Mouse (Mus musculus) CH12.LX (cell line): Measurements from ENCODE around the gene Maco1. TPM values are rescaled to one million over a fixed set of nuclear protein-coding genes. Genes with fewer than 3 reads are reported as not detected.

Experiments used
- DNase-seq: peaks from one replicate; pipeline ENCODE4 v3.0.0-alpha.2; 2013; ENCODE audit errors: extremely low read depth
- H3K27ac ChIP-seq: 2 replicates; pipeline ENCODE4 v1.5.1; 2012; ENCODE audit warnings: low read depth, mild to moderate bottlenecking, control low read depth, moderate library complexity; ENCODE audit not compliant: insufficient read depth
- H3K27me3 ChIP-seq: replicated peaks from 2 replicates; pipeline ENCODE3; 2012; ENCODE audit warnings: inconsistent platforms
- H3K36me3 ChIP-seq, 2 experiments: replicated peaks in 1 of 2; 2 replicates each; pipeline versions ENCODE3 to v1.6.1; 2012; ENCODE audit warnings: inconsistent platforms in 1 of 2, low read length in 1 of 2, mild to moderate bottlenecking in 1 of 2, mixed read lengths in 1 of 2, moderate library complexity in 1 of 2; ENCODE audit not compliant: control insufficient read depth in 1 of 2, insufficient read depth in 1 of 2
- H3K4me1 ChIP-seq, 2 experiments: 2 replicates each; pipeline ENCODE4 v1.6.1; 2012; ENCODE audit warnings: inconsistent platforms in 1 of 2, moderate library complexity in 1 of 2; ENCODE audit not compliant: insufficient read depth in 2 of 2, control insufficient read depth in 1 of 2
- H3K4me2 ChIP-seq: 2 replicates; pipeline ENCODE4 v1.6.1; 2012; ENCODE audit warnings: low read depth, mild to moderate bottlenecking, control low read depth; ENCODE audit not compliant: poor library complexity, insufficient read depth, severe bottlenecking
- H3K4me3 ChIP-seq, 3 experiments: fragments of 150-350 bp in 1 of 3; sonication (generic) in 1 of 3; replicated peaks in 1 of 3; 2 replicates each; pipeline versions ENCODE3 to v1.5.1; 2011 to 2012; ENCODE audit warnings: low read depth in 2 of 3, low read length in 2 of 3, mild to moderate bottlenecking in 2 of 3, moderate library complexity in 2 of 3, control low read depth in 1 of 3, improper control_type of control experiment in 1 of 3, inconsistent platforms in 1 of 3, mixed read lengths in 1 of 3; ENCODE audit not compliant: poor library complexity in 1 of 3
- H3K79me2 ChIP-seq: replicated peaks from 2 replicates; pipeline ENCODE4 v1.6.1; 2012; ENCODE audit warnings: mild to moderate bottlenecking, moderate library complexity; ENCODE audit not compliant: control insufficient read depth, poor library complexity, insufficient read depth, severe bottlenecking; ENCODE audit errors: extremely low read depth
- H3K9ac ChIP-seq: 2 replicates; pipeline ENCODE4 v1.6.1; 2012; ENCODE audit warnings: low read depth, mild to moderate bottlenecking, control low read depth, moderate library complexity; ENCODE audit not compliant: insufficient read depth
- H3K9me3 ChIP-seq: replicated peaks from 2 replicates; pipeline ENCODE3; 2012; ENCODE audit warnings: low read length, inconsistent platforms, mixed read lengths
- BHLHE40 ChIP-seq: IDR thresholded peaks from 2 replicates; pipeline ENCODE4 v1.6.1; 2011; ENCODE audit warnings: mild to moderate bottlenecking, low read depth, low read length, improper control_type of control experiment
- CTCF ChIP-seq, 2 experiments: IDR thresholded peaks in 1 of 2; conservative IDR thresholded peaks in 1 of 2; 2 replicates each; pipeline ENCODE4 v1.5.1; 2011 to 2012; ENCODE audit warnings: low read depth in 2 of 2, low read length in 2 of 2, improper control_type of control experiment in 1 of 2, inconsistent platforms in 1 of 2, mild to moderate bottlenecking in 1 of 2, moderate library complexity in 1 of 2
- E2F4 ChIP-seq: IDR thresholded peaks from 2 replicates; pipeline ENCODE4 v1.6.1; 2011; ENCODE audit warnings: low read depth, low read length, improper control_type of control experiment; ENCODE audit not compliant: insufficient replicate concordance
- ELF1 ChIP-seq: IDR thresholded peaks from 2 replicates; pipeline ENCODE4 v1.6.1; 2014; ENCODE audit warnings: low read depth, mild to moderate bottlenecking, inconsistent platforms, low read length, improper control_type of control experiment
- EP300 ChIP-seq: IDR thresholded peaks from 2 replicates; pipeline ENCODE4 v1.6.1; 2011; ENCODE audit warnings: low read length, improper control_type of control experiment
- GABPA ChIP-seq: IDR thresholded peaks from 2 replicates; pipeline ENCODE4 v1.6.1; 2012; ENCODE audit warnings: low read depth, low read length, improper control_type of control experiment, inconsistent platforms; ENCODE audit not compliant: insufficient replicate concordance
- IRF4 ChIP-seq: IDR thresholded peaks from 2 replicates; pipeline ENCODE4 v1.6.1; 2014; ENCODE audit warnings: low read depth, mild to moderate bottlenecking, inconsistent platforms, low read length, improper control_type of control experiment
- JUN ChIP-seq: IDR thresholded peaks from 2 replicates; pipeline ENCODE4 v1.6.1; 2011; ENCODE audit warnings: low read depth, mild to moderate bottlenecking, low read length, improper control_type of control experiment, moderate library complexity; ENCODE audit not compliant: insufficient read depth
- MAFK ChIP-seq: IDR thresholded peaks from 2 replicates; pipeline ENCODE4 v1.6.1; 2011; ENCODE audit warnings: low read length, improper control_type of control experiment; ENCODE audit not compliant: insufficient replicate concordance
- NELFE ChIP-seq: IDR thresholded peaks from 2 replicates; pipeline ENCODE4 v1.6.1; 2011; ENCODE audit warnings: low read depth, low read length, improper control_type of control experiment
- POLR2AphosphoS2 ChIP-seq: IDR thresholded peaks from 2 replicates; pipeline ENCODE4 v1.6.1; 2011; ENCODE audit warnings: low read depth, low read length, improper control_type of control experiment
- USF2 ChIP-seq: conservative IDR thresholded peaks from 2 replicates; pipeline ENCODE4 v1.6.1; 2011; ENCODE audit warnings: low read depth, low read length, improper control_type of control experiment
- ZNF384 ChIP-seq: IDR thresholded peaks from 2 replicates; pipeline ENCODE4 v1.6.1; 2012; ENCODE audit warnings: low read depth, low read length, improper control_type of control experiment, inconsistent platforms
- dilution Hi-C: fragments of 300-500 bp; cut with MboI; formaldehyde crosslinking; loops from 2 replicates; pipeline ENCODE4 v1.14.3; 2020; ENCODE audit warnings: low sequenced_read_pairs; ENCODE audit not compliant: extremely low pct_unique_long_range_greater_than_20kb, extremely low pct_ligation_motif_present
- in situ Hi-C: fragments of 300-500 bp; cut with MboI; formaldehyde crosslinking; loops from 3 replicates; pipeline ENCODE4 v1.14.3; 2019; ENCODE audit warnings: low sequenced_read_pairs, low pct_ligation_motif_present, low pct_unique_long_range_greater_than_20kb, mixed read lengths
- polyA plus RNA-seq: library from polyadenylated mRNA; unstranded; fragments of >175 nt; gene quantifications from 2 replicates; pipeline ENCODE4 v1.2.1, GENCODE M21; 2012; ENCODE audit warnings: low read depth; ENCODE audit not compliant: insufficient read length
- total RNA-seq, 2 experiments: library from RNA; depleted of rRNA; stranded (reverse); fragments of 300-350 nt in 1 of 2; fragments of >200 nt in 1 of 2; gene quantifications; 2 replicates each; pipeline ENCODE4 v1.2.3; 2012 to 2014

Gene Maco1
- total and polyA plus RNA-seq, 3 experiments, result 15.8 to 19.8 (median 17.3) TPM

DNA sequence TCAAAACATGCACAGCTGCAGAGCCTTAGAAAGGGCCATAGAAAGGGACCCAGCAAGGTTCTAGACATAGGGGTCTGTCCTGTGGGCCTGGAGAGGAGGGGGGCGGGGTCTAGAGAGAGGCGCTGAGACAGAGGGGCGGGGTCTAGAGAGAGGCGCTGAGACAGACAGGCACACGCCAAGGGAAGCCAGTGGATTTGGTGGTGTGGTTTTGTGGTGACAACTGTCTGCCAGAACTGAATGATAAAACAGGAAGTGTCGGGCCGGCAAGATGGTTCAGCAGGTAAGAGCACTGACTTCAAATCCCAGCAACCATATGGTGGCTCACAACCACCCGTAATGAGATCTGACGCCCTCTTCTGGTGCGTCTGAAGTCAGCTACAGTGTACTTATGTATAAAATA lies 66.2 kb downstream of the Maco1 start:
- peaks cover 3 to 7% of the 10 kb centered on the region in 2 experiments; a peak in 2 of 4 replicates for H3K4me1 ChIP-seq
- no peaks in the 10 kb centered on the region for H3K27me3 ChIP-seq
- no peak for TF ChIP-seq E2F4
- TF ChIP-seq ELF1, result peak; percentile 45; the same call in 1 of the 2 replicates
- no peak for TF ChIP-seq EP300
- TF ChIP-seq CTCF (conservative IDR thresholded peaks at IDR 0.05 in 1 of 2, IDR thresholded peaks at IDR 0.05 in 1 of 2; ENCODE audit: low read depth in 2 of 2, low read length in 2 of 2), result peak in 1 of 2 experiments; percentile 17; a peak in 1 of 4 replicates
- TF ChIP-seq ZNF384, result no peak
- TF ChIP-seq BHLHE40, result peak; percentile 27; the same call in 1 of the 2 replicates
- TF ChIP-seq USF2, result no peak
- no peak overlapping the region for H3K9ac ChIP-seq
- H3K79me2 ChIP-seq, result no peaks in the 10 kb centered on the region
- peak; percentile 86 for DNase-seq
- dilution Hi-C loops, result no loop called here
- H3K4me3 ChIP-seq, result no peak overlapping the region
- no peaks in the 10 kb centered on the region for H3K36me3 ChIP-seq
- H3K4me2 ChIP-seq, result no peak overlapping the region; the same call in 1 of the 2 replicates
- no peak overlapping the region for H3K27ac ChIP-seq
- in situ Hi-C loops, result no loop called here
- peaks cover 5% of the 10 kb centered on the region for H3K9me3 ChIP-seq

DNA sequence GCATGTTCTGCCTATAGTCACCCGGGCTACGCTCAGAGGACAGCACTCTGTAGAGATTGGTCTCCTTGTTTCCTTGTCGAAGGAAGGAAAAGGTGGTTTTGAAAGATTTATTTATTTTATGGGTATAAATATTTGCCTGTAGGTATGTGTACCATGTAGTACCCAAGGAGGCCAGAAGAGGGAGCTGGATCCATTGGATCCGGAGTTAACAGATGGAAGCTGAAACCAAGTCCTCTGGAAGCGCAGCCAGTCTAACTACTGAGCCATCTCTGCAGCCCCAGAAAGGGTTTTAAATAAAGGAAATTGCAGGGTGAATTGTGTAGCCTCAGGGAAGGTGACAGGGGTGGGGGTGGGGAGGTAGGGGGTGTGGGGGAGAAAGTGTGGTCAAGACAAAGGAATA lies 68.4 kb downstream of the Maco1 start:
- H3K4me1 ChIP-seq, result peaks cover 3 to 7% of the 10 kb centered on the region in 2 experiments; a peak in 2 of 4 replicates
- no peaks in the 10 kb centered on the region for H3K27me3 ChIP-seq
- no peak overlapping the region for H3K4me2 ChIP-seq
- no peak for TF ChIP-seq POLR2AphosphoS2
- peak in 1 of 2 experiments; percentile 38; a peak in 2 of 4 replicates for TF ChIP-seq CTCF (conservative IDR thresholded peaks at IDR 0.05 in 1 of 2, IDR thresholded peaks at IDR 0.05 in 1 of 2; ENCODE audit: low read depth in 2 of 2, low read length in 2 of 2)
- DNase-seq, result peak; percentile 29
- in situ Hi-C loops (no loop called here), dilution Hi-C loops (no loop called here)
- no peaks in the 10 kb centered on the region for H3K36me3 ChIP-seq
- H3K9me3 ChIP-seq, result peaks cover 5% of the 10 kb centered on the region
- no peak overlapping the region for H3K4me3 ChIP-seq
- H3K9ac ChIP-seq, result no peak overlapping the region
- H3K27ac ChIP-seq, result no peak overlapping the region
- H3K79me2 ChIP-seq, result no peaks in the 10 kb centered on the region

DNA sequence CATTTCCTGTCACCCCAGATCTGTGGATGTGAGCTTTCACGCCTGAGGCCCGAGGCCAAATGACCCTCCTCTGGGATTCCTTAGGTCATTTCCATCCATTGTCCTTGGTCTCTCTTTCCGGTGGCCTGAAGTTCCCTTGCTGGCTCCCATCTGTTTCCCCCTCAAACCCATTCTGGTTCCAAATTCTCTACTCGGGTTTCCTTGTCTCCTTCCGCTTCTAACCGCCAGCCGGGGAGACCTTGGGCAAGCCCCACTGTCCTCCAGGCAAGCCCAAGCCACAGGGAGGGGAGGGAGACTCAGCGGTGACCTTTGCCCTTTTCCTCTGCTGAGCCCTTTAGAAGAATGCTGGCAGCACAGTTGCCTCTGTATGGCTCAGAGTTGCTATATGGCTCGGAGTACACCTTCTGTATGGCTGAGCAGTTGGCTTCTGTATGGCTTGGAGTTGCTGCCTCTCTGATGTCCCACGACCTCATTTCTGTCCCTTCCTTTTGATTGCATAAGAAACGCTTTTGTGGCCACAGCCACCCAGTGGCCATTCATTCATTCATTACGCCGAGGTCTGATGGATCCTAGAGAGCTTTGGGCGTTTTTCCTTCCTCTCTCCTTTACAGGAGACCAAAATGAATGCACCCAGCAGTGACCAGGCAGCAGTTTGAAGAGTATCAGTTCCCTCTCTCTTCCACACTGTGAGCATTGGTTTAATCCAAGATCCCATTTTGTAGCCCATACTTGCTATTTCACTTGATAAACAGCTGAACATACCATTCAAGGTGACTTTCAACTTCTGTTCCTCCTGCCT lies 73.8 kb downstream of the Maco1 start:
- Histone ChIP-seq H3K36me3 (no peaks in the 10 kb centered on the region), H3K4me1 (no peaks in the 10 kb centered on the region), H3K79me2 (no peaks in the 10 kb centered on the region), H3K27me3 (peaks cover 6% of the 10 kb centered on the region), H3K27ac (no peak overlapping the region), H3K4me2 (no peak overlapping the region), H3K4me3 (no peak overlapping the region), H3K9ac (no peak overlapping the region), H3K9me3 (no peaks in the 10 kb centered on the region)
- dilution Hi-C loops, result no loop called here
- no peak for TF ChIP-seq MAFK
- TF ChIP-seq JUN, result no peak
- TF ChIP-seq IRF4, result no peak
- no peak for TF ChIP-seq GABPA
- no peak for TF ChIP-seq NELFE
- no peak for TF ChIP-seq CTCF (conservative IDR thresholded peaks at IDR 0.05 in 1 of 2, IDR thresholded peaks at IDR 0.05 in 1 of 2; ENCODE audit: low read depth in 2 of 2, low read length in 2 of 2)
- no peak for DNase-seq
- in situ Hi-C loops, result no loop called here
